Mouse (Mus musculus) megakaryocyte progenitor cell, adult 5-6 weeks (primary cell): ENCODE measurements around the gene H2-Q6. TPM values are rescaled to one million over a fixed set of nuclear protein-coding genes. Genes with fewer than 3 reads are reported as not detected.
"Not testable (repeated sequence)": the region's sequence is repeated elsewhere in the genome, so short reads cannot be mapped to it uniquely, and the experiment has no call there.

Experiments
- ATAC-seq: replicated peaks from 2 replicates; pipeline ENCODE4 v1.8.0; 2016; ENCODE audit warnings: mild to moderate bottlenecking, moderate TSS enrichment, inconsistent platforms; ENCODE audit not compliant: poor library complexity
- total RNA-seq, 2 experiments: library from RNA; stranded (forward) in 1 of 2; stranded (reverse) in 1 of 2; fragments of 157-497, 149-512 nt in 1 of 2; fragments of 200-1000 nt in 1 of 2; gene quantifications; 2 replicates each; pipeline versions ENCODE4 v1.2.3 to v1.2.4; 2015 to 2017

H2-Q6 gene
- total RNA-seq (2015) = 23.3 and 37.3 TPM in 2 replicates
- total RNA-seq (2017) = 25.6 and 40.7 TPM in 2 replicates

- peak; percentile 94 for ATAC-seq
Measured at GRCm38 (mm10) chr17:35424624-35425416, at the start of gene H2-Q6. H2-Q6 (plus strand) TSS chr17:35424850.

GRCm38 (mm10) chr17:35379369-35379728, 45.3 kb upstream of the H2-Q6 start, which contains the start of gene H2-Q4:
H2-Q4 (plus strand) TSS chr17:35379617.
- ATAC-seq = peak; percentile 100

- ATAC-seq = peak; percentile 26; the same call in 1 of the 2 replicates
Measured at GRCm38 (mm10) chr17:35379729-35380451, 44.8 kb upstream of the H2-Q6 start.

DNA sequence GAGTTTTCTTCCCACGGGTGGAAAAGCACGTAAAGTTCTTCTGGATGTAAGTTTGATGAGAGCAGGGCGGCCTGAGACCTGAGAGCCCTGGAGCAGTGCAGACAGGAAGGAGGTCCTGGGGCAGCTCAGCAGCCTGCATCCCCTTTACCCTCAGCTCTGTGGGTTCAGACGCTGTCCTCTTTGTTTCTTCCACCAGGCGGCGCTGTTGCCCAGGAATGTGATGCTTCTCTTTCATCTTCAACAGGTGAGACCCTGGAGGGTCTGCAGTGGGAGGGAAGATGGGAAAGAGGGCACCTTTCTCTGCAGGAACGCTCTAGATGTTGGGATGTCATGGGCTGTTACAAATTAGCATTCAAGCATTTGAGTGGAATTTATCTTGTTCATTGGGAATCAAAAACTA, 34.9 kb upstream of the H2-Q6 start:
- not testable (repeated sequence) for ATAC-seq

- ATAC-seq = not testable (repeated sequence)
Measured at GRCm38 (mm10) chr17:35392671-35393070, 32.0 kb upstream of the H2-Q6 start.

- peak; percentile 99 for ATAC-seq
Measured at GRCm38 (mm10) chr17:35393864-35394800, 30.5 kb upstream of the H2-Q6 start.

DNA sequence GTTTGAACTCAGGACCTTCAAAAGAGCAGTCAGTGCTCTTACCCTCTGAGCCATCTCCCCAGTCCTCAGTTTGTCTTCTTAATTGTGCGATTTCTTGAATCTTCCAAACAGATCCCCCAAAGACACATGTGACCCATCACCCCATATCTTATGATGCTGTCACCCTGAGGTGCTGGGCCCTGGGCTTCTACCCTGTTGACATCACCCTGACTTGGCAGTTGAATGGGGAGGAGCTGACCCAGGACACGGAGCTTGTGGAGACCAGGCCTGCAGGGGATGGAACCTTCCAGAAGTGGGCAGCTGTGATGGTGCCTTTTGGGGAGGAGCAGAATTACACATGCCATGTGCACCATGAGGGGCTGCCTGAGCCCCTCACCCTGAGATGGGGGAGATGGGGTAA, 27.7 kb upstream of the H2-Q6 start:
- not testable (repeated sequence) for ATAC-seq

- not testable (repeated sequence) for ATAC-seq
Measured at GRCm38 (mm10) chr17:35413057-35413456, 11.6 kb upstream of the H2-Q6 start.

- peak; percentile 85 for ATAC-seq
Measured at GRCm38 (mm10) chr17:35415273-35416129, 9.1 kb upstream of the H2-Q6 start.

DNA sequence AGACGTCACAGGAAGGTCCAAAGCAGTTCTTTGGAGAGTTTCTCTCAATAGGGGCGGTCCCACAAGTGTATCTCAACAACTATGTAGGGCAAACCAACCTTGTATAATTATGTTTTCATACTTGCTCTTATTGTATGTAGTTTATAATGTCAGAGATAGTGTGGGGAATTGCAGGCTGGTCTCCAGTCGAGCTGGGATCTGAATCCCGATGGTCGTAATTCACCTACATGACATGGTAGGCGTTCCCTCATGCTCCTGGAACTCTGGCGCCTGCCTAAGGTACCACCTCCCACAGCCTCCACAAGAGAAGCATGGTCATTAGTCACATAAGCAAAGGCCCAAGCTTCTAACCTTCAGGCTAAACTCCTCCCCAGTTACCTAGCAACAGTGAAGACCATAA, 5.9 kb upstream of the H2-Q6 start:
- no peak for ATAC-seq

- ATAC-seq = not testable (repeated sequence)
Measured at GRCm38 (mm10) chr17:35419564-35419963, 5.1 kb upstream of the H2-Q6 start.

DNA sequence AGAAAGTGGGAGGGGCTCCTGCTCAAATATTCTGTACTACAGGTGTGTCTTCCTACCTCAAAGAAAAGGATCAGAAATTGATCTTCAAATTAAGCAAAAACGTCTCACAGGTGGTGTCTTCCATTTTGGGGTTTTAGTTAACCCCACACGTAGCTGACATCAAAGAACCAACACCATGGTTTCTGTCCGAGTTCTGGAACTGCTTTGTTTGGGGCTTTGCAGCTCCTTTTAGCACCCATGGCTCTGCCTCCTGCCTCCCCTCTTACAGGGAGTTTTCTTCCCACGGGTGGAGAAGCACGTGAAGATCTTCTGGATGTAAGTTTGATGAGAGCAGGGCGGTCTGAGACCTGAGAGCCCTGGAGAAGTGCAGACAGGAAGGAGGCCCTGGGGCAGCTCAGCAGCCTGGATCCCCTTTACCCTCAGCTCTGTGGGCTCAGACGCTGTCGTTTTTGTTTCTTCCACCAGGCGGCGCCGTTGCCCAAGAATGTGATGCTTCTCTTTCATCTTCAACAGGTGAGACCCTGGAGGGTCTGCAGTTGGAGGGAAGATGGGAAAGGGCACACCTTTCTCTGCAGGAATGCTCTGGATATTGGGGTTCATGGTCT, 4.3 kb upstream of the H2-Q6 start:
- 0 out of 2 replicates have a peak, but pooled peaks have one; percentile 23 for ATAC-seq

DNA sequence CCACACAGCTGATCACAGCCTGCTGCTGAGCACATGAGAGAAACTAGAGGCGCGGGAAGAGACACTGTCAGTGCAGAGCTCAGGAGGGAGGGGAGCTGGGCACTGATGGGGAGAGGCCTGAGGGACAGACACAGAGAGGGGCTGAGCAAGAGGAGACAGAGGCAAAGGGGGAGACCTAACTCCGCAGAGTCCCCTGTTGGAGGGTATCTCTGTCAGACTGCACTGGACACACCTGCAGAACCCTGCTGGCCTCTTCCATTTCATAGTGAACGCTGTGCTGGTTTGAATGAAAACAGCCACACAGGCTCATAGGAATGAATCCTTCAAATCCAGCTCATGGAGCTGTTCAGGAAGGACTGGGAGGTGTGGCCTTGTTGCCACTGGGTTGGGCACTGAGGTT, 3.3 kb upstream of the H2-Q6 start:
- ATAC-seq = not testable (repeated sequence)

DNA sequence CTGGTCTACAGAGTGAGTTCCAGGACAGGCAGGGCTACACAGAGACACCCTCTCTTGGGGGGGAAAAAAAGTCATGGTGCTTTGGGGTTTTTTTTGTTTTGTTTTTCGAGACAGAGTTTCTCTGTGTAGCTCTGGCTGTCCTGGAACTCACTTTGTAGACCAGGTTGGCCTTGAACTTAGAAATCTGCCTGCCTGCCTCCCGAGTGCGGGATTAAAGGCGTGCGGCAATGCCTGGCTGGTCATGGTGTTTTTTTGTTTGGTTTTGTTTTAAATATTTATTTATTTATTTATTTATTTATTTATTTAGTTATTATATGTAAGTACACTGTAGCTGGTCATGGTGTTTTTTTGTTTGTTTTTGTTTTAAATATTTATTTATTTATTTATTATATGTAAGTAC, 2.3 kb upstream of the H2-Q6 start:
- ATAC-seq = not testable (repeated sequence)

DNA sequence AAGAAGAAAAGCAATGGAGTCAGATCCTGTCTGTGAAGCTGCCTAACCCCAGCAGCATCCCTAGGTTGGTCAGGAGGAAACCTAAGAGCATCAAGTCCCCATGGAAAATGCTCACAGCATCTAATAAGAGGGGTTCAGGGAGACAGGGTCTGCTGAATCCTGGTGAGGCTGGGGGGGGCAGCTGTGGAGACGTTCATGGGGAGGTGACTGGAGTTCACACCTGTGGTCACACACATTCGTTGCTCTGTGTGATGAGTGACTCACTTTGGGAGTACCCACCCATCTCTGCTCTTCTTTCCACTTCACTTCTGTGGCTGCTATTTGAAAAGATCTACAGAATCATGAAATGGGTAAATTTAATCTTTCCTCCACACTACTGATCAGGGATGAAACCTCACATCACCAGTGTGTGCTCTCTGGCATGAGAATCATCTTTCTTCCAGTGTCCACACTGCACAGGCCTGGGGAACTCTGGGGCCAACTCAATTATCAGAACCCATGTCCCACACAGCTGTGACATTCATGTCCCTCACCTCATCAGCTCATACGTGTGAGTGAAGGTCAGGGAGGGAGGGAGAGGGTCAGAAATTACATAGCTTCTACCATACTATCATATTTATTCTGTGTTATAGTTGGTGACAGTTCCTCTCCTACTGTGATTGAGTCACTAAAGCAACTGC, 1.4 kb upstream of the H2-Q6 start:
- not testable (repeated sequence) for ATAC-seq

DNA sequence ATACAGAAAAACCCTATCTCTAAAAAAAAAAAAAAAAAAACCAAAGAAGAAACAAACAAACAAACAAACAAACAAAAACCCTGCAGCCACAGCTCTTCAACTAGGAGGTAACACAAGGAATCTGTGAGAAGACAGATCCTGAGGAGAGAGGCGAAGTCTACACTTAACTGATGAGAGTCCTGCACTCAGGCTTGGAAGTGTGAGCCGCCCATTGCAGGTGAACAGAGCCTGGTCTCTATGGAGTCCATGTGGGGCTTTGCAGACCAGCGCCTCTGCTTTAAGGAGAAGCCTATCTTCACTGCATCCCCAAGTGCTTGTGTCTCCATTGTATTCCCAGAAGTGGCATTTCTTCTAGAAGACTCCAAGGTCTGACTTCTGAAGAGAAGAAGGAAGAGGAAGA, 544 bp upstream of the H2-Q6 start:
- ATAC-seq = 0 out of 2 replicates have a peak, but pooled peaks have one; percentile 4

- not testable (repeated sequence) for ATAC-seq
Measured at GRCm38 (mm10) chr17:35425474-35425873, 824 bp downstream of the H2-Q6 start.

DNA sequence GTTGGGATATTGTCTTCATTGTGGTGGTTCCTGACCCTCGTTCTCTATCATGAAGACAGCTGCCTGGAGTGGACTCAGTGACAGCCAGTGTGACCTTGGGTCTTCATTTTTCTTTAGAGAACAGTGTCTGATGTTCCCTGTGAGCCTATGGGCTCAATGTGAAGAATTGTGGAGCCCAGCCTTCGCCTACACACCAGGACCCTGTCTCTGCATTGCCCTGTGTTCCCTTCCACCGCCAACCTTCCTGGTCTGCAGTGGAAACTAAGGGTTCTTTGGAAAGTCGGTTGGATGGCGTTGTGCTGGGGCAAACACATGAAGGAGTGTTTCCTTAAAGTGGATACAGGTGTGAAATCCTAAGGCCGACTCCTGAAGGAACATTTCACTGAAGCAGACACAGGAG, 4.2 kb downstream of the H2-Q6 start:
- ATAC-seq = not testable (repeated sequence)

DNA sequence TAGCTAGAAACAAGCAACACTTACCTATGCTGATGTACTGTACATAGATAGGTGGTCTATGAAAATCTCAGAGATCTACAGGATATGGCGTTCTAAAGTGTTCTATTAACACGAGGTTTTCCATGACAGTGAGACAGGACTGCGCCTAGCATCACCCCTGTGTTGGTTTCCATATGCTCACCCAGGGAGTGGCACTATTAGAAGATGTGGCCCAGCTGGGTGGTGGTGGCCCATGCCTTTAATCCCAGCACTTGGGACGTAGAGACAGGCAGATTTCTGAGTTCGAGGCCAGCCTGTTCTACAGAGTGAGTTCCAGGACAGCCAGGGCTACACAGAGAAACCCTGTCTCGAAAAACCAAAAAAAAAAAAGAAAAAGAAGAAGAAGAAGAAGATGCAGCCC, 6.0 kb downstream of the H2-Q6 start:
- ATAC-seq = not testable (repeated sequence)
